In the genomic region with DNA sequence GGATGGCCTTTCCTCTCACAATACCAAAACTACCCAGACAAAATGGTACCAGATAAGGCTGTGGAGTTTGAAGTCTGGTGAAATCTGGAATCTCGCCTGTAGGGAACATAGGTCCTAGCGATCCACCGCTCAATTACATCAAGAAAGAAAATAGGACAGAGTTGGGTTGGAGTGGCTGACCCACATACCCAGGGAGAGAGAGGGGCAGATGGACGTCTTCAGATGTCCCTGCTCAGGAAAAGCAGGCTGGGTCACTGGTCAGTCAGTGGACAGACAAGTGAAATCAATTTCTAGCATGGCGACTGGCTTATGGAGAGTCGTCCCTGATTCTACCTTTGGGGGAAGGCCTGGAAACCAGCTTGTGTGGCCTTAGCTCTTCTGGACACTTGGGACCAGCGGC, we compare ENCODE assay signal across 23 mouse cellular contexts. TPM values are rescaled to one million over a fixed set of nuclear protein-coding genes. Genes with fewer than 3 reads are reported as not detected.
DNase-seq lines count a peak whose midpoint lies in the region; ATAC-seq and TF ChIP-seq lines count a peak whose summit lies in the region.
"Had no signal": no experiment of that assay in that cellular context is flagged by ENCODE, and none has a peak within 500 bp of the region (broad histone marks: within the 10 kb centered on the region; RNA-seq: fewer than 3 reads in every experiment).

No protein-coding gene starts in this region.

- peaks cover 98% of the 10 kb centered on the region for H3K4me1 ChIP-seq in heart, embryonic 15.5 days (replicated peaks)
- peaks cover 45% of the 10 kb centered on the region for H3K4me1 ChIP-seq in stomach, embryonic 15.5 days
- H3K4me1 ChIP-seq in stomach, postnatal 0 days (replicated peaks; ENCODE audit: control insufficient read depth, insufficient read depth): peaks cover 4% of the 10 kb centered on the region; the same call in 1 of the 2 replicates
- peaks cover 38% of the 10 kb centered on the region for H3K4me1 ChIP-seq in liver, embryonic 12.5 days
- H3K4me1 ChIP-seq: liver, embryonic 15.5 days had no signal

- H3K9me3 ChIP-seq in heart, embryonic 15.5 days (replicated peaks): no peaks in the 10 kb centered on the region
- H3K9me3 ChIP-seq in stomach, embryonic 15.5 days: no peaks in the 10 kb centered on the region
- no peaks in the 10 kb centered on the region for H3K9me3 ChIP-seq in stomach, postnatal 0 days (ENCODE audit: control insufficient read depth, low read length)
- no peaks in the 10 kb centered on the region for H3K9me3 ChIP-seq in liver, embryonic 12.5 days (replicated peaks)
- H3K9me3 ChIP-seq: embryonic facial prominence, embryonic 15.5 days; forebrain, embryonic 15.5 days; hindbrain, embryonic 12.5 days; limb, embryonic 15.5 days; liver, embryonic 15.5 days; midbrain, embryonic 15.5 days had no signal

- no peaks in the 10 kb centered on the region for H3K27me3 ChIP-seq in heart, embryonic 15.5 days
- H3K27me3 ChIP-seq in stomach, embryonic 15.5 days (replicated peaks): no peaks in the 10 kb centered on the region
- H3K27me3 ChIP-seq in stomach, postnatal 0 days (ENCODE audit: control insufficient read depth, insufficient read depth, low read length): no peaks in the 10 kb centered on the region
- peaks cover 38% of the 10 kb centered on the region for H3K27me3 ChIP-seq in liver, embryonic 12.5 days (replicated peaks)
- H3K27me3 ChIP-seq: embryonic facial prominence, embryonic 15.5 days; forebrain, embryonic 15.5 days; limb, embryonic 15.5 days; midbrain, embryonic 15.5 days had no signal

- H3K27ac ChIP-seq in heart, embryonic 15.5 days: peak overlapping the region; percentile 95
- peak overlapping the region; percentile 49; the same call in 1 of the 2 replicates for H3K27ac ChIP-seq in stomach, embryonic 15.5 days
- no peak overlapping the region for H3K27ac ChIP-seq in stomach, postnatal 0 days (replicated peaks)
- no peak overlapping the region for H3K27ac ChIP-seq in liver, embryonic 12.5 days
- H3K27ac ChIP-seq: embryonic facial prominence, embryonic 15.5 days; forebrain, embryonic 15.5 days; hindbrain, embryonic 12.5 days; kidney, postnatal 0 days; limb, embryonic 15.5 days; liver, embryonic 15.5 days; macrophage; midbrain, embryonic 15.5 days had no signal

- DNase-seq in cerebellum, adult 9-11 months: peak; percentile 67
- no peak for DNase-seq in cerebellum, postnatal 4 days (ENCODE audit: low spot score in 2 of 2)
- DNase-seq in heart, postnatal 4 days: no peak
- DNase-seq in stomach, postnatal 0 days (ENCODE audit: low spot score): no peak
- DNase-seq: adrenal gland, adult 2 months; B cell, adult 2 months; gastrocnemius, postnatal 10 days; left cerebral cortex, postnatal 4 days; right cerebral cortex, adult 18-20 months; right cerebral cortex, postnatal 4 days had no signal

- no peak overlapping the region for H3K9ac ChIP-seq in heart, embryonic 15.5 days
- no peak overlapping the region for H3K9ac ChIP-seq in stomach, embryonic 15.5 days
- no peak overlapping the region for H3K9ac ChIP-seq in stomach, postnatal 0 days (ENCODE audit: low read length)
- H3K9ac ChIP-seq in liver, embryonic 12.5 days: no peak overlapping the region
- H3K9ac ChIP-seq: embryonic facial prominence, embryonic 15.5 days; forebrain, embryonic 15.5 days; hindbrain, embryonic 12.5 days; limb, embryonic 15.5 days; liver, embryonic 15.5 days; midbrain, embryonic 15.5 days had no signal

- no peak overlapping the region for H3K4me3 ChIP-seq in heart, embryonic 15.5 days
- H3K4me3 ChIP-seq in stomach, embryonic 15.5 days (replicated peaks): no peak overlapping the region
- H3K4me3 ChIP-seq in stomach, postnatal 0 days (ENCODE audit: low read depth, low read length): no peak overlapping the region
- H3K4me3 ChIP-seq in liver, embryonic 12.5 days: no peak overlapping the region
- H3K4me3 ChIP-seq: embryonic facial prominence, embryonic 15.5 days; forebrain, embryonic 15.5 days; hindbrain, embryonic 12.5 days; limb, embryonic 15.5 days; liver, embryonic 15.5 days; midbrain, embryonic 15.5 days had no signal

- no peak for TF ChIP-seq EP300 in stomach, postnatal 0 days (optimal IDR thresholded peaks at IDR 0.05)

- 86% methylated on average over 7 of the region's 7 CpGs for WGBS in heart, embryonic 15.5 days
- WGBS in stomach, embryonic 15.5 days: 89% methylated on average over 7 of the region's 7 CpGs
- WGBS in stomach, postnatal 0 days: 95% methylated on average over 7 of the region's 7 CpGs
- WGBS in liver, embryonic 12.5 days (ENCODE audit: insufficient replicate concordance): 68% methylated on average over 7 of the region's 7 CpGs

- TF ChIP-seq CTCF in stomach, postnatal 0 days (IDR thresholded peaks at IDR 0.05; ENCODE audit: low read depth): no peak

- ATAC-seq in heart, embryonic 15.5 days (replicated peaks; ENCODE audit: insufficient number of reproducible peaks, insufficient read depth, low FRiP score, low read depth): no peak
- no peak for ATAC-seq in stomach, embryonic 15.5 days (ENCODE audit: insufficient read depth, low FRiP score, low read depth)
- no peak for ATAC-seq in stomach, postnatal 0 days (ENCODE audit: low FRiP score, low TSS enrichment)
- no peak for ATAC-seq in liver, embryonic 12.5 days
- ATAC-seq: forebrain, embryonic 15.5 days; midbrain, embryonic 15.5 days had no signal

- H3K4me2 ChIP-seq in heart, embryonic 15.5 days: no peak overlapping the region
- no peak overlapping the region for H3K4me2 ChIP-seq in stomach, embryonic 15.5 days
- H3K4me2 ChIP-seq in stomach, postnatal 0 days (replicated peaks; ENCODE audit: low read depth): no peak overlapping the region
- H3K4me2 ChIP-seq in liver, embryonic 12.5 days: no peak overlapping the region
- H3K4me2 ChIP-seq: embryonic facial prominence, embryonic 15.5 days; forebrain, embryonic 15.5 days; hindbrain, embryonic 12.5 days; limb, embryonic 15.5 days; liver, embryonic 15.5 days; midbrain, embryonic 15.5 days had no signal

- no peaks in the 10 kb centered on the region for H3K36me3 ChIP-seq in heart, embryonic 15.5 days
- no peaks in the 10 kb centered on the region for H3K36me3 ChIP-seq in stomach, embryonic 15.5 days
- H3K36me3 ChIP-seq in stomach, postnatal 0 days (ENCODE audit: control insufficient read depth, insufficient read depth, low read length): no peaks in the 10 kb centered on the region
- no peaks in the 10 kb centered on the region for H3K36me3 ChIP-seq in liver, embryonic 12.5 days
- H3K36me3 ChIP-seq: embryonic facial prominence, embryonic 15.5 days; forebrain, embryonic 15.5 days; hindbrain, embryonic 12.5 days; limb, embryonic 15.5 days; liver, embryonic 15.5 days; midbrain, embryonic 15.5 days had no signal

RNA-seq across cellular contexts. Expression of a gene that starts 12.7 kb away (rescaled TPM):
- polyA plus RNA-seq in heart, embryonic 15.5 days (2015; fragmentation: Nextera tagmentation; extraction: Ambion mirVana): 11.7 TPM in 2 replicates
- total RNA-seq in heart, postnatal 4 days (2021): 10 to 100 TPM; 42.1 to 43.3 TPM
- 3.8 and 4.0 TPM in 2 replicates for polyA plus RNA-seq in stomach, embryonic 15.5 days (2015; fragmentation: Nextera tagmentation; extraction: Ambion mirVana)
- 3.8 and 4.1 TPM in 2 replicates for polyA plus RNA-seq in stomach, postnatal 0 days (2015; fragmentation: Nextera tagmentation; extraction: Ambion mirVana)
- 1.3 and 1.4 TPM in 2 replicates for polyA plus RNA-seq in liver, embryonic 12.5 days (2016; fragmentation: Nextera tagmentation; extraction: Ambion mirVana)
- total RNA-seq: granulocyte monocyte progenitor cell, adult 5-6 weeks; MEL had no signal

Comparison
In these comparisons a context has a peak if more than half of its experiments do, and no peak if none do; other contexts are left out.
1. H3K27ac ChIP-seq: peak in heart, embryonic 15.5 days (single experiment) and stomach, embryonic 15.5 days (single experiment); none in stomach, postnatal 0 days (single experiment) and liver, embryonic 12.5 days (single experiment).